Mouse (Mus musculus): ENCODE results near the gene Phb2.

DNA sequence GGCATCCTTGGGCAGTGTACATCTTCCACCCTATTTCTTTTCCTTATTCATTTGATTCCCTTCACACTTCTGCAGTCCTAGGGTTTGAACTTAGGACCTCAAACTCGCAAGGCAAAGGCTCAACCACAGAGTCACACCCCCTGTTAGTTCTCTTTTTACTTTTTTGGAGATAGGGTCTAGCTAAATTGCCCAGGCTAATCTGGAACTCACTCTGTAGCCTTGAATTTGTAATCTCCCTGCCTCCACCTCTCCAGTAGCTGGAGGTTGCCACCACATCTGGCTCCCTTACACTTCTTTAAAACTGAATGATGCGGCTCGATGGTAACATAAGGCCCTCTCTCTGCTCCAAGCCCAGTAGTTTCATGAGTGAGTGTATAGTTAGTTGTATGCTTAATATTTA, 22.3 kb downstream of the Phb2 start:
- TF ChIP-seq CTCF (IDR thresholded peaks at IDR 0.05; ENCODE audit: low read depth, low read length), result no peak
- TF ChIP-seq POLR2A (IDR thresholded peaks at IDR 0.05; ENCODE audit: extremely low read depth, insufficient read depth, low read length), result no peak

All from liver, adult 2 months (tissue).